Mouse (Mus musculus): ENCODE measurements around the gene Sptssb. TPM values are rescaled to one million over a fixed set of nuclear protein-coding genes. Genes with fewer than 3 reads are reported as not detected.

The Sptssb gene
- polyA plus RNA-seq, 1 experiment, result 1.1 TPM

- Histone ChIP-seq H3K36me3 (ENCODE audit: control insufficient read depth, insufficient read depth, low read length) (no peaks in the 10 kb centered on the region), H3K27me3 (ENCODE audit: control insufficient read depth, insufficient read depth, low read length) (no peaks in the 10 kb centered on the region), H3K4me3 (ENCODE audit: low read depth, low read length) (no peak overlapping the region), H3K4me1 (ENCODE audit: control insufficient read depth, insufficient read depth, insufficient read length, low read length) (no peaks in the 10 kb centered on the region), H3K27ac (ENCODE audit: insufficient read depth, low read depth, low read length) (no peak overlapping the region)
- WGBS, result 72% methylated on average over 11 of the region's 11 CpGs
- TF ChIP-seq POLR2A (IDR thresholded peaks at IDR 0.05; ENCODE audit: low read depth, low read length) (no peak), CTCF (IDR thresholded peaks at IDR 0.05; ENCODE audit: extremely low read depth, insufficient read length, insufficient replicate concordance, low read depth, low read length) (no peak)
Observed at GRCm38 (mm10) chr3:69813005-69813695, 46.6 kb downstream of the Sptssb start.

GRCm38 (mm10) chr3:69812442-69812841 is 47.3 kb downstream of the Sptssb start:
- TF ChIP-seq CTCF (IDR thresholded peaks at IDR 0.05; ENCODE audit: extremely low read depth, insufficient read length, insufficient replicate concordance, low read depth, low read length) (no peak), POLR2A (IDR thresholded peaks at IDR 0.05; ENCODE audit: low read depth, low read length) (no peak)
- Histone ChIP-seq H3K36me3 (ENCODE audit: control insufficient read depth, insufficient read depth, low read length) (no peaks in the 10 kb centered on the region), H3K4me3 (ENCODE audit: low read depth, low read length) (no peak overlapping the region), H3K27me3 (ENCODE audit: control insufficient read depth, insufficient read depth, low read length) (no peaks in the 10 kb centered on the region), H3K4me1 (ENCODE audit: control insufficient read depth, insufficient read depth, insufficient read length, low read length) (no peaks in the 10 kb centered on the region), H3K27ac (ENCODE audit: insufficient read depth, low read depth, low read length) (no peak overlapping the region)
- WGBS, result 83% methylated on average over 2 of the region's 2 CpGs

- Histone ChIP-seq H3K4me3 (ENCODE audit: low read depth, low read length) (no peak overlapping the region), H3K4me1 (ENCODE audit: control insufficient read depth, insufficient read depth, insufficient read length, low read length) (no peaks in the 10 kb centered on the region), H3K27me3 (ENCODE audit: control insufficient read depth, insufficient read depth, low read length) (no peaks in the 10 kb centered on the region), H3K27ac (ENCODE audit: insufficient read depth, low read depth, low read length) (no peak overlapping the region), H3K36me3 (ENCODE audit: control insufficient read depth, insufficient read depth, low read length) (no peaks in the 10 kb centered on the region)
- TF ChIP-seq POLR2A (IDR thresholded peaks at IDR 0.05; ENCODE audit: low read depth, low read length), result no peak
- TF ChIP-seq CTCF (IDR thresholded peaks at IDR 0.05; ENCODE audit: extremely low read depth, insufficient read length, insufficient replicate concordance, low read depth, low read length), result no peak
- WGBS, result 66% methylated on average over 7 of the region's 7 CpGs
Observed at GRCm38 (mm10) chr3:69808479-69808878, 51.3 kb downstream of the Sptssb start.

GRCm38 (mm10) chr3:69803137-69803536 is 56.6 kb downstream of the Sptssb start:
- Histone ChIP-seq H3K27me3 (ENCODE audit: control insufficient read depth, insufficient read depth, low read length) (no peaks in the 10 kb centered on the region), H3K4me3 (ENCODE audit: low read depth, low read length) (no peak overlapping the region), H3K27ac (ENCODE audit: insufficient read depth, low read depth, low read length) (no peak overlapping the region), H3K4me1 (ENCODE audit: control insufficient read depth, insufficient read depth, insufficient read length, low read length) (no peaks in the 10 kb centered on the region), H3K36me3 (ENCODE audit: control insufficient read depth, insufficient read depth, low read length) (no peaks in the 10 kb centered on the region)
- TF ChIP-seq CTCF (IDR thresholded peaks at IDR 0.05; ENCODE audit: extremely low read depth, insufficient read length, insufficient replicate concordance, low read depth, low read length), result no peak
- no peak for TF ChIP-seq POLR2A (IDR thresholded peaks at IDR 0.05; ENCODE audit: low read depth, low read length)
- WGBS, result 76% methylated on average over 1 of the region's 1 CpGs

- TF ChIP-seq CTCF (IDR thresholded peaks at IDR 0.05; ENCODE audit: extremely low read depth, insufficient read length, insufficient replicate concordance, low read depth, low read length) (no peak), POLR2A (IDR thresholded peaks at IDR 0.05; ENCODE audit: low read depth, low read length) (no peak)
- Histone ChIP-seq H3K27me3 (ENCODE audit: control insufficient read depth, insufficient read depth, low read length) (no peaks in the 10 kb centered on the region), H3K27ac (ENCODE audit: insufficient read depth, low read depth, low read length) (no peak overlapping the region), H3K4me3 (ENCODE audit: low read depth, low read length) (no peak overlapping the region), H3K4me1 (ENCODE audit: control insufficient read depth, insufficient read depth, insufficient read length, low read length) (no peaks in the 10 kb centered on the region), H3K36me3 (ENCODE audit: control insufficient read depth, insufficient read depth, low read length) (no peaks in the 10 kb centered on the region)
- 61% methylated on average over 7 of the region's 7 CpGs for WGBS
Observed at GRCm38 (mm10) chr3:69800829-69801384, 58.8 kb downstream of the Sptssb start.

GRCm38 (mm10) chr3:69799096-69799495 is 60.6 kb downstream of the Sptssb start:
- WGBS, result 69% methylated on average over 1 of the region's 1 CpGs
- TF ChIP-seq POLR2A (IDR thresholded peaks at IDR 0.05; ENCODE audit: low read depth, low read length), result no peak
- no peak for TF ChIP-seq CTCF (IDR thresholded peaks at IDR 0.05; ENCODE audit: extremely low read depth, insufficient read length, insufficient replicate concordance, low read depth, low read length)
- Histone ChIP-seq H3K27ac (ENCODE audit: insufficient read depth, low read depth, low read length) (no peak overlapping the region), H3K4me1 (ENCODE audit: control insufficient read depth, insufficient read depth, insufficient read length, low read length) (no peaks in the 10 kb centered on the region), H3K4me3 (ENCODE audit: low read depth, low read length) (no peak overlapping the region), H3K27me3 (ENCODE audit: control insufficient read depth, insufficient read depth, low read length) (no peaks in the 10 kb centered on the region), H3K36me3 (ENCODE audit: control insufficient read depth, insufficient read depth, low read length) (no peaks in the 10 kb centered on the region)

GRCm38 (mm10) chr3:69797969-69798368 is 61.8 kb downstream of the Sptssb start:
- H3K27me3 ChIP-seq (ENCODE audit: control insufficient read depth, insufficient read depth, low read length), result no peaks in the 10 kb centered on the region
- H3K4me1 ChIP-seq (ENCODE audit: control insufficient read depth, insufficient read depth, insufficient read length, low read length), result no peaks in the 10 kb centered on the region
- TF ChIP-seq CTCF (IDR thresholded peaks at IDR 0.05; ENCODE audit: extremely low read depth, insufficient read length, insufficient replicate concordance, low read depth, low read length) (no peak), POLR2A (IDR thresholded peaks at IDR 0.05; ENCODE audit: low read depth, low read length) (no peak)
- WGBS, result 56% methylated on average over 2 of the region's 2 CpGs
- H3K36me3 ChIP-seq (ENCODE audit: control insufficient read depth, insufficient read depth, low read length), result no peaks in the 10 kb centered on the region
- no peak overlapping the region for H3K4me3 ChIP-seq (ENCODE audit: low read depth, low read length)
- no peak overlapping the region for H3K27ac ChIP-seq (ENCODE audit: insufficient read depth, low read depth, low read length)
